Mouse (Mus musculus): Measurements from ENCODE around the gene Zfp975.
"Not testable (repeated sequence)": the region's sequence is repeated elsewhere in the genome, so short reads cannot be mapped to it uniquely, and the experiment has no call there.

DNA sequence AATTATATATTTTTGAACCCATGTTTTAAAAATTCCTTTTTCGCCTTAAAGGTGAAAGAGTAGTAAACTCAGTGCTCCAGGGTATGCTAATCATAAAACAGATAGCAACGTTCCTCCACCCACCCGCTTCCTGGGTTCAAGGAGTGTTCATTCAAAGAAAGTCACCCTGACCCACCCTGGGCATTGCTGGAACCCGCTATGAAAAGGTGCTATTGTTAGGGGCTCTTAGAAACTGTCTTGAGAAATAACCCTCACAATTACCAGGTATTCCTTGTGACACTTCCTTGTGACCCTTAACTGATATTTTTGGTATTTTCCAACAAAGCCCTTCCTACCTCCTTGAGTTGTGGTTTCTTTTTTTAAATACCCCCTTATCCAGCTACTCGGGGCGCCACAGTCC, 12.5 kb downstream of the Zfp975 start:
- not testable (repeated sequence) for TF ChIP-seq MYOG (IDR thresholded peaks at IDR 0.05; ENCODE audit: control insufficient read depth in 1 of 3, insufficient read depth in 1 of 3, insufficient read length in 2 of 3, low read depth in 2 of 3); TCF12 (IDR thresholded peaks at IDR 0.05; ENCODE audit: insufficient read depth, poor library complexity, severe bottlenecking); E2F4 (IDR thresholded peaks at IDR 0.05; ENCODE audit: insufficient read depth); POLR2A (IDR thresholded peaks at IDR 0.05; ENCODE audit: insufficient read length, low read depth); MAX (IDR thresholded peaks at IDR 0.05; ENCODE audit: low read depth); USF1 (IDR thresholded peaks at IDR 0.05; ENCODE audit: low read depth); MYOD1 (IDR thresholded peaks at IDR 0.05; ENCODE audit: control insufficient read depth in 1 of 3, insufficient read length in 2 of 3, low read depth in 2 of 3); TCF3 (IDR thresholded peaks at IDR 0.05; ENCODE audit: insufficient read length, low read depth); POLR2AphosphoS2 (IDR thresholded peaks at IDR 0.05; ENCODE audit: insufficient read length, low read depth)
